Mouse (Mus musculus) adrenal gland (tissue): ENCODE data around the gene Cep85l.

Experiments used
- intact Hi-C: fragments of 180-260 bp; cut with DNase I; formaldehyde crosslinking; loops from one replicate; pipeline ENCODE4 v1.15.1; 2025
- long read RNA-seq, 2 experiments: library from polyadenylated mRNA; unstranded; transcript quantifications; one replicate each; pipeline ENCODE4 v2.0.0; 2020; ENCODE audit warnings: borderline replicate concordance in 1 of 2; ENCODE audit not compliant: insufficient replicate concordance in 1 of 2

Gene Cep85l
- long read RNA-seq, experiment 1, partial matches to known transcripts: 3 of 3 reads
- long read RNA-seq, experiment 1, other reads (novel, unspliced or antisense): 0 of 3 reads
- long read RNA-seq, experiment 2, partial matches to known transcripts: 6 of 6 reads
- long read RNA-seq, experiment 2, other reads (novel, unspliced or antisense): 0 of 6 reads

- intact Hi-C loops: loop anchor here (5.0 kb wide), 1 partner anchor 63 kb away; no protein-coding TSS in a partner anchor
These were observed at the start of gene Cep85l for GRCm38 (mm10) chr10:53379709-53380106. Cep85l (minus strand) TSS chr10:53379947.

GRCm38 (mm10) chr10:53428695-53429447, 49.1 kb upstream of the Cep85l start:
- intact Hi-C loops: no loop called here

- intact Hi-C loops: no loop called here
These were observed 46.8 kb upstream of the Cep85l start for GRCm38 (mm10) chr10:53426524-53426923.

GRCm38 (mm10) chr10:53423091-53423490, 43.3 kb upstream of the Cep85l start:
- intact Hi-C loops: no loop called here

GRCm38 (mm10) chr10:53422206-53422605, 42.5 kb upstream of the Cep85l start:
- intact Hi-C loops: no loop called here

- intact Hi-C loops: no loop called here
These were observed 41.9 kb upstream of the Cep85l start for GRCm38 (mm10) chr10:53421613-53422012.

- intact Hi-C loops: no loop called here
These were observed 40.3 kb upstream of the Cep85l start for GRCm38 (mm10) chr10:53420069-53420468.

GRCm38 (mm10) chr10:53419139-53419935, 39.6 kb upstream of the Cep85l start:
- intact Hi-C loops: no loop called here

GRCm38 (mm10) chr10:53417015-53417414, 37.3 kb upstream of the Cep85l start:
- intact Hi-C loops: no loop called here

- intact Hi-C loops: no loop called here
These were observed 36.5 kb upstream of the Cep85l start for GRCm38 (mm10) chr10:53416152-53416712.

GRCm38 (mm10) chr10:53415252-53415651, 35.5 kb upstream of the Cep85l start:
- intact Hi-C loops: no loop called here

GRCm38 (mm10) chr10:53414092-53415085, 34.6 kb upstream of the Cep85l start:
- intact Hi-C loops: no loop called here

GRCm38 (mm10) chr10:53412936-53413335, 33.2 kb upstream of the Cep85l start:
- intact Hi-C loops: no loop called here

- intact Hi-C loops: no loop called here
These were observed 32.4 kb upstream of the Cep85l start for GRCm38 (mm10) chr10:53412165-53412564.

GRCm38 (mm10) chr10:53410831-53411230, 31.1 kb upstream of the Cep85l start:
- intact Hi-C loops: no loop called here

GRCm38 (mm10) chr10:53407422-53407821, 27.7 kb upstream of the Cep85l start:
- intact Hi-C loops: no loop called here

GRCm38 (mm10) chr10:53406845-53407244, 27.1 kb upstream of the Cep85l start:
- intact Hi-C loops: no loop called here

GRCm38 (mm10) chr10:53402293-53402692, 22.5 kb upstream of the Cep85l start:
- intact Hi-C loops: no loop called here

- intact Hi-C loops: no loop called here
These were observed 19.3 kb upstream of the Cep85l start for GRCm38 (mm10) chr10:53399053-53399452.

- intact Hi-C loops: no loop called here
These were observed 18.8 kb upstream of the Cep85l start for GRCm38 (mm10) chr10:53398540-53398902.
